ENCODE assay signal across 15 mouse cellular contexts in the genomic region with DNA sequence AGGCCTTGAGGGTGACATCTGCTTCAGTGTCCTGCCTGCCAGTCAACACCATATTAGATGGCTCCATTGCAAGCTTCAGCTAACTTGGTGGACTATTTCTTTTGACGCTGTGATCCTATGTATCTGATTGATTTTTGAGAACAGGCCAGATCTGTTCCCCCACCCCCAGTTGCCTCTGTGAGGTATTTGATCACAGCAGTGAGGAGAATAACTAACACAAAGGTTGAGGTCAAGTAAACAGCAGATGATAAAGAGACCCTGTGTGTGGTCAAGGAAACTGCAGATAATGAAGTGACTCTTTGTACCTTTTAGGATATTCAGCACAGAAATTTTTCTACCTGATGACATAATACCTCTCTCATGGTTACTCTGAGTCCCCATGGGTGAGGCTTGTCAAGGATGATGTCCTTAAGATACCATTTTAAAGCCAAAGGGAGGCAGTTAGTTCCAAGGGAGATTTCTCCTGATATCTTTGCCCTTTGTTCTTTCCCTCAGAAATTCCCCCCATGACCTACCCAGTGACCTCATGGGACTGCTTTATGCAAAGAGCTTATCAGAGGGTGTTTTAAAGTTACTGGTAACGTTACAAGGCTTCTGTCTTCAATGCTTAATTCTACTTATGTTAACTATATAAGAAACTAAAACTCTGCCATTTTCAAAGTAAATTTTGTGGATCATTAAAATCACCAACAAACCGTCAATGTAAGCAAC.
"Had no signal": no experiment of that assay in that cellular context is flagged by ENCODE, and none has a peak within 500 bp of the region (broad histone marks: within the 10 kb centered on the region; RNA-seq: fewer than 3 reads in every experiment).

No protein-coding gene starts in this region.

- H3K9ac ChIP-seq: limb, embryonic 13.5 days; midbrain, embryonic 12.5 days; neural tube, embryonic 15.5 days had no signal

- DNase-seq: kidney, adult 11 months; kidney, postnatal 10 days; kidney, postnatal 4 days; left cerebral cortex, postnatal 4 days; lung, adult 18-20 months; right cerebral cortex, adult 18-20 months; right cerebral cortex, postnatal 25 days; thymus, adult 2 months; thymus, postnatal 36 days had no signal

- H3K9me3 ChIP-seq: limb, embryonic 13.5 days; midbrain, embryonic 12.5 days; neural tube, embryonic 15.5 days had no signal

- H3K4me2 ChIP-seq: limb, embryonic 13.5 days; midbrain, embryonic 12.5 days; neural tube, embryonic 15.5 days had no signal

- H3K27ac ChIP-seq: layer of hippocampus, adult 2 months; limb, embryonic 13.5 days; midbrain, embryonic 12.5 days; neural tube, embryonic 15.5 days; stomach, postnatal 0 days had no signal

- H3K4me3 ChIP-seq: layer of hippocampus, adult 2 months; limb, embryonic 13.5 days; midbrain, embryonic 12.5 days; neural tube, embryonic 15.5 days had no signal

- H3K36me3 ChIP-seq: limb, embryonic 13.5 days; midbrain, embryonic 12.5 days; neural tube, embryonic 15.5 days had no signal

- ATAC-seq: midbrain, embryonic 16.5 days had no signal

- H3K4me1 ChIP-seq: midbrain, embryonic 12.5 days; neural tube, embryonic 15.5 days had no signal

- H3K27me3 ChIP-seq: limb, embryonic 13.5 days; midbrain, embryonic 12.5 days; neural tube, embryonic 15.5 days had no signal
